Comparison of ENCODE assay signal across 1 mouse cellular context in the genomic region with DNA sequence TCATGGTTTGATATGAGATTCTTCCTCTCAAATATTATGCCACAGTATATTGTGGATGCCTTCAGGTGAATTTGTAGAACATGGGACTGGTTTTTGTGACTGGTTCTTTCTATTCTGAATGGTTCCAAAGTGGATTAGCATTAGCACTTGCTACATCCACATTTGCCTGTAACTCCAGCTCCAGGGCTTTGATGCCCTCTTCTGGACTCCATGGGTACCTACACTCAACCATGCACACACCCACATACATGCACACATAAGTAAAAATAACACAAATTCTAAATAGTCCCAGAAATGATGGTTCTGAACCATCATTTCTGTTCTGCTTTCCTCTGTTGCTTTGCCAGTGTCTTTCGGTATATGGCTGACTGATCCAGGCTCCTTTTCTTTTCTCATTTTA.
TF ChIP-seq lines count a peak whose summit lies in the region.

No protein-coding gene starts in this region.

TF ChIP-seq in MEL, 35 proteins besides CTCF, POLR2A, EP300 and RAD21:
- TF ChIP-seq RCOR1 (IDR thresholded peaks at IDR 0.05; ENCODE audit: low read depth, low read length) = no peak
- TF ChIP-seq TAL1 (IDR thresholded peaks at IDR 0.05; ENCODE audit: low read length) = no peak
- no peak for TF ChIP-seq POLR2AphosphoS2 (IDR thresholded peaks at IDR 0.05; ENCODE audit: low read length)
- TF ChIP-seq JUND (IDR thresholded peaks at IDR 0.05; ENCODE audit: low read depth, low read length) = no peak
- no peak for TF ChIP-seq TBP (IDR thresholded peaks at IDR 0.05; ENCODE audit: low read depth, low read length)
- TF ChIP-seq SMC3 (IDR thresholded peaks at IDR 0.05; ENCODE audit: low read depth, low read length) = no peak
- TF ChIP-seq MAFK (IDR thresholded peaks at IDR 0.05; ENCODE audit: borderline replicate concordance, low read depth, low read length) = no peak
- TF ChIP-seq MAZ (IDR thresholded peaks at IDR 0.05; ENCODE audit: low read depth, low read length) = no peak
- TF ChIP-seq MXI1 (IDR thresholded peaks at IDR 0.05; ENCODE audit: low read depth, low read length) = no peak
- no peak for TF ChIP-seq USF1 (IDR thresholded peaks at IDR 0.05; ENCODE audit: low read depth, low read length)
- no peak for TF ChIP-seq BHLHE40 (IDR thresholded peaks at IDR 0.05; ENCODE audit: borderline replicate concordance, low read depth, low read length)
- TF ChIP-seq ETS1 (IDR thresholded peaks at IDR 0.05; ENCODE audit: low read depth, low read length) = no peak
- no peak for TF ChIP-seq CHD2 (IDR thresholded peaks at IDR 0.05; ENCODE audit: low read length)
- TF ChIP-seq E2F4 (IDR thresholded peaks at IDR 0.05; ENCODE audit: borderline replicate concordance, low read depth, low read length) = no peak
- TF ChIP-seq MYC (IDR thresholded peaks at IDR 0.05; ENCODE audit: low read depth, low read length) = no peak
- TF ChIP-seq UBTF (IDR thresholded peaks at IDR 0.05; ENCODE audit: borderline replicate concordance, insufficient read depth, low read depth, low read length) = no peak
- no peak for TF ChIP-seq HCFC1 (IDR thresholded peaks at IDR 0.05; ENCODE audit: low read depth, low read length)
